Mouse (Mus musculus): ENCODE data around the gene Hunk. TPM values are rescaled to one million over a fixed set of nuclear protein-coding genes. Genes with fewer than 3 reads are reported as not detected.

Gene Hunk
- total and polyA plus RNA-seq, 3 experiments: 0.01 TPM; not detected in 2

DNA sequence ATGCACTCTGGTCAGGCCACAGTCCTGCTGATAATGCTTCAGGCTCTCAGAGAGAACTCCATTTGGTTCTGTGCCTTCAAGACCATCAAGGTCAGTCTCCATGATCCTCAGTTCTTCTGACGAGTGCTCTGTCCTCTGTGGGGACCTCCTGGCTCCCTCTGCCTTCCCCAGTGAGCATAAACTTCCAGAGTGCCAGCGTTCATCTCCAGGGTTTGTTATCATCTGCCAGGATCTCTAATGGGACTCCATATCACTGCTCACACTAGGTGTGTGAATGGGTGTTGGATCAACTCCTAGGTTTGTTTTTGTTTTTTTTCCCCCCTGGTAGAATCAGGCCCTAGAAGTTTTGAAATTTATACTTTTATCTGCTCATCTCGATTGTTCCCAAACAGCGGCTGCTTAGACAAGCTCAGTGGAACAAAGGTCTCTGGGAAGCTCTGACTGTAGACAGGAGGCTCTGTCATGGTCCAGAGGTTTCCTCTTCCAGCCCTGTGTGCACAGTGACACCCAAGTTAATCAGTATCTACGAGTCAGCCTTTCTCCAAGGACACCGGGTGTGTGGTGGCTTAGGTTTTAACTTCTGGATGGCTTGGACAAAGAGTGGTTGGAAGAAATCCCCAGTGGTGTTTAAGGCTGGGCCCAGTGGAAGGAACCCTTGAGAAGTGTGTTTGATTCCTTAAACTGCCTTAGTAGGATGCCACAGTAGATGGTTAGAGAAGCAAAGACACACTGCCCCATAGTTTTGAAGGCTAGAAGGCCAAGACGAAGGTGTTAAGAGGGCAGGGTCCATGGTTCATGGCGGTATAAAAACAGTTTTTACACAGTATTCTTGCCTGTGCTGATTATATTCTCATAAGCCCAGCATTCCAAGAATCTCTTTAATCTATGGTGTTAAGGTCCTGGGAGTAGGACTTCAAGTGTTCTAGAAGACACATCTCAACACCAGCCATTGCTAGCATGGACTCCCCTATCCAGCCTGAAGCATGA lies 26.6 kb downstream of the Hunk start:
- Histone ChIP-seq H3K27me3 (ENCODE audit: control insufficient read depth in 1 of 2, insufficient read depth in 2 of 2, low read length in 2 of 2) (no peaks in the 10 kb centered on the region), H3K9me3 (replicated peaks; ENCODE audit: insufficient read depth, low read length) (no peaks in the 10 kb centered on the region), H3K4me1 (ENCODE audit: control insufficient read depth in 1 of 2, insufficient read depth in 2 of 2, low read length in 2 of 2) (no peaks in the 10 kb centered on the region), H3K9ac (ENCODE audit: control insufficient read depth, low read depth, low read length, poor library complexity, severe bottlenecking) (no peak overlapping the region), H3K36me3 (ENCODE audit: control insufficient read depth in 1 of 2, insufficient read depth in 2 of 2, low read length in 2 of 2) (no peaks in the 10 kb centered on the region), H3K4me3 (ENCODE audit: control insufficient read depth in 1 of 2, insufficient read depth in 1 of 2, low read depth in 2 of 2, low read length in 2 of 2) (no peak overlapping the region), H3K27ac (ENCODE audit: control insufficient read depth, low read depth, low read length) (no peak overlapping the region), H3K79me2 (ENCODE audit: control insufficient read depth, insufficient read depth, low read length, poor library complexity) (no peaks in the 10 kb centered on the region)
- TF ChIP-seq E2F4 (IDR thresholded peaks at IDR 0.05; ENCODE audit: borderline replicate concordance, low read depth, low read length) (no peak), MAZ (IDR thresholded peaks at IDR 0.05; ENCODE audit: low read depth, low read length) (no peak), JUND (IDR thresholded peaks at IDR 0.05; ENCODE audit: low read depth, low read length) (no peak), TCF12 (IDR thresholded peaks at IDR 0.05; ENCODE audit: low read depth, low read length) (no peak), ETS1 (IDR thresholded peaks at IDR 0.05; ENCODE audit: low read depth, low read length) (no peak), CHD2 (IDR thresholded peaks at IDR 0.05; ENCODE audit: low read length) (no peak), GABPA (IDR thresholded peaks at IDR 0.05; ENCODE audit: low read depth, low read length) (no peak)
- no peak for DNase-seq (ENCODE audit: low read depth, low spot score)

- TF ChIP-seq NELFE (IDR thresholded peaks at IDR 0.05; ENCODE audit: low read depth, low read length) (no peak), GABPA (IDR thresholded peaks at IDR 0.05; ENCODE audit: low read depth, low read length) (no peak), ELF1 (IDR thresholded peaks at IDR 0.05; ENCODE audit: low read depth, low read length) (no peak), MAZ (IDR thresholded peaks at IDR 0.05; ENCODE audit: low read depth, low read length) (no peak), GATA1 (IDR thresholded peaks at IDR 0.05; ENCODE audit: low read depth, low read length) (no peak), SMC3 (IDR thresholded peaks at IDR 0.05; ENCODE audit: low read depth, low read length) (no peak), CHD2 (IDR thresholded peaks at IDR 0.05; ENCODE audit: low read length) (no peak), MYC (IDR thresholded peaks at IDR 0.05; ENCODE audit: low read depth, low read length) (no peak), EP300 (IDR thresholded peaks at IDR 0.05; ENCODE audit: low read depth in 1 of 2, low read length in 2 of 2) (no peak), ETS1 (IDR thresholded peaks at IDR 0.05; ENCODE audit: low read depth, low read length) (no peak), ZNF384 (IDR thresholded peaks at IDR 0.05; ENCODE audit: low read depth, low read length) (no peak), NRF1 (IDR thresholded peaks at IDR 0.05; ENCODE audit: insufficient read depth, low read depth, low read length, poor library complexity, severe bottlenecking) (no peak), ZMIZ1 (IDR thresholded peaks at IDR 0.05; ENCODE audit: low read depth, low read length) (no peak), POLR2AphosphoS2 (IDR thresholded peaks at IDR 0.05; ENCODE audit: low read length) (no peak), USF1 (IDR thresholded peaks at IDR 0.05; ENCODE audit: low read depth, low read length) (no peak), MEF2A (IDR thresholded peaks at IDR 0.05; ENCODE audit: extremely low read depth, insufficient replicate concordance, low read depth, low read length, poor library complexity, severe bottlenecking) (no peak)
- DNase-seq (ENCODE audit: low read depth, low spot score): no peak
These were observed 30.8 kb downstream of the Hunk start for GRCm38 (mm10) chr16:90416621-90417020.

More at GRCm38 (mm10) chr16:90416621-90417020, 30.8 kb downstream of the Hunk start:
- H3K4me1 ChIP-seq (ENCODE audit: control insufficient read depth in 1 of 2, insufficient read depth in 2 of 2, low read length in 2 of 2): no peaks in the 10 kb centered on the region
- H3K27ac ChIP-seq (ENCODE audit: control insufficient read depth, low read depth, low read length): no peak overlapping the region
- H3K9ac ChIP-seq (ENCODE audit: control insufficient read depth, low read depth, low read length, poor library complexity, severe bottlenecking): no peak overlapping the region
- no peaks in the 10 kb centered on the region for H3K27me3 ChIP-seq (ENCODE audit: control insufficient read depth in 1 of 2, insufficient read depth in 2 of 2, low read length in 2 of 2)
- H3K36me3 ChIP-seq (ENCODE audit: control insufficient read depth in 1 of 2, insufficient read depth in 2 of 2, low read length in 2 of 2): no peaks in the 10 kb centered on the region
- H3K4me3 ChIP-seq (ENCODE audit: control insufficient read depth in 1 of 2, insufficient read depth in 1 of 2, low read depth in 2 of 2, low read length in 2 of 2): no peak overlapping the region
- no peaks in the 10 kb centered on the region for H3K9me3 ChIP-seq (replicated peaks; ENCODE audit: insufficient read depth, low read length)
- no peaks in the 10 kb centered on the region for H3K79me2 ChIP-seq (ENCODE audit: control insufficient read depth, insufficient read depth, low read length, poor library complexity)

Measured in MEL (cell line).